Mouse (Mus musculus) olfactory bulb, adult 2 months (tissue): ENCODE measurements around the gene Supt4a.

Experiments
- CTCF ChIP-seq: fragments of 200-500 bp; IDR thresholded peaks from 2 replicates; pipeline ENCODE4 v1.5.1; 2012; ENCODE audit warnings: low read depth, mild to moderate bottlenecking, low read length, moderate library complexity; ENCODE audit not compliant: insufficient read depth
- POLR2A ChIP-seq: fragments of 200-500 bp; IDR thresholded peaks from 2 replicates; pipeline ENCODE4 v1.6.1; 2012; ENCODE audit warnings: mild to moderate bottlenecking, low read depth, low read length, moderate library complexity; ENCODE audit not compliant: insufficient read depth

DNA sequence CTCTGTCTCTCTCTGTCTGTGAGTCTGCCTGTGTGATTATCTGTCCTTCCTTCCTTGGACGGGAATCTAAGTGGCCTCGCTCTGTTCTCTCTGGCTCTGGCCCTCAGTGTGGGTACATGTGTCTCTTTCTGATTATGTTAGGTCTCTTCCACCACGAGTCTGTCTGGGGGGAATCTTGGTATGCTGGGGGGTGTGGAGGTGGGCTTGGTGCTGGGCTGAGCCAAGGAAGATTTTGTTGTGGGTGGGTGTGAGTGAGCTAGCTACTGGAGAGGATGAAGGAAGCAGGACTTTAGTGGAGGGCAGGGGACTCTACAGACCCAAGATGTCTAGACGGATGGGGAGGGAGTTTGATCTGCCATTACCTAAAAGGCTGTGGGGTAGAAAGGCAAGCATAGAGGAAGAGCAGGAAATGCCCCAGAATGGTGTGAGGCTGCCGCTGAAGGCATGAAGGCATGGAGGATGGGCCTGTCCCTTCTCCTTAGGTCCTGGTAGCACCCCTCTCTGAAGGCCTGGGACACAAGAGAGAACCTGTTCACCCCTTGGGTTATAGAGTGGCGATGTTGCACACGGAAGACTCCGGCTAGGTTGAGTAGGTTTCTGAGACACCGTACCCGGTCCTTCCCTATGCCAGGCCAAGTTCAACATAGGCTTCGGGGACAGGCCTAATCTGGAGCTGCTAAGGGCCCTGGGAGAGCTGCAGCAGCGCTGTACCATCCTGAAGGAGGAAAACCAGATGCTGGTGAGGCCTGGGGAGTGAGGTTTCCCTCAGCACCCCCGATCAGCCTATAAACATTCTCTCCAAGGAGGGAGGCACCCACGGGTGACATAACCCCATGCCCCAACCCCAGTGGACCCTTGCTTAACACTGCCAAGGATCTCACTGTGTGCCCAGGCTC is 24.7 kb downstream of the Supt4a start:
- TF ChIP-seq CTCF, result no peak
- no peak for TF ChIP-seq POLR2A
